Mouse (Mus musculus): ENCODE data around the gene Fgf22. TPM values are rescaled to one million over a fixed set of nuclear protein-coding genes. Genes with fewer than 3 reads are reported as not detected.

Gene Fgf22
- total RNA-seq, 2 experiments from 2014 or later, result 1.1 to 1.3 TPM

- peak; percentile 78 to 84 for DNase-seq
These were observed 38.3 kb downstream of the Fgf22 start, which contains the start of gene Palm for GRCm38 (mm10) chr10:79793051-79793737. Palm (plus strand) TSS chr10:79793572.

- peak; percentile 57 to 76 for DNase-seq
These were observed 39.0 kb downstream of the Fgf22 start for GRCm38 (mm10) chr10:79793738-79794490.

GRCm38 (mm10) chr10:79794491-79794931, 39.6 kb downstream of the Fgf22 start:
- peak in 1 of 2 experiments; percentile 46 for DNase-seq

GRCm38 (mm10) chr10:79795905-79796304, 41.0 kb downstream of the Fgf22 start:
- DNase-seq, result no peak

- DNase-seq, result no peak
These were observed 42.5 kb downstream of the Fgf22 start for GRCm38 (mm10) chr10:79797326-79797725.

GRCm38 (mm10) chr10:79798289-79798928, 43.5 kb downstream of the Fgf22 start:
- DNase-seq, result no peak

- DNase-seq, result no peak
These were observed 45.6 kb downstream of the Fgf22 start for GRCm38 (mm10) chr10:79800508-79800907.

GRCm38 (mm10) chr10:79801837-79802236, 47.0 kb downstream of the Fgf22 start:
- no peak for DNase-seq

- no peak for DNase-seq
These were observed 47.6 kb downstream of the Fgf22 start for GRCm38 (mm10) chr10:79802331-79802971.

GRCm38 (mm10) chr10:79803716-79804323, 48.9 kb downstream of the Fgf22 start:
- peak; percentile 93 for DNase-seq

GRCm38 (mm10) chr10:79805636-79806035, 50.8 kb downstream of the Fgf22 start:
- DNase-seq, result no peak

GRCm38 (mm10) chr10:79806331-79806730, 51.5 kb downstream of the Fgf22 start:
- no peak for DNase-seq

- DNase-seq, result no peak
These were observed 52.1 kb downstream of the Fgf22 start for GRCm38 (mm10) chr10:79806972-79807371.

GRCm38 (mm10) chr10:79807826-79808225, 53.0 kb downstream of the Fgf22 start:
- DNase-seq, result no peak

Other genes with a start within 250 kb of the Fgf22 start
- gene Plpp2, start 221.3 kb upstream of the Fgf22 start, total RNA-seq (2021), result 1 to 10 TPM; 5.3 to 5.9 TPM
- gene Mier2, start 199.9 kb upstream of the Fgf22 start, total RNA-seq (2021), result 10 to 100 TPM; 54.0 to 60.9 TPM
- gene Theg, start 167.7 kb upstream of the Fgf22 start, total RNA-seq (2021), result under 1 TPM in 1 of 2 experiments, not detected in 1; 0.60 TPM
- 10 to 100 TPM; 14.6 to 14.8 TPM for gene C2cd4c, start 141.1 kb upstream of the Fgf22 start, total RNA-seq (2021)
- 10 to 100 TPM; 44.0 to 44.8 TPM for gene Shc2, start 117.2 kb upstream of the Fgf22 start, total RNA-seq (2021)
- under 1 TPM in 1 of 2 experiments, not detected in 1; 0.61 TPM for gene Odf3l2, start 109.3 kb upstream of the Fgf22 start, total RNA-seq (2021)
- gene Madcam1, start 90.5 kb upstream of the Fgf22 start, total RNA-seq (2021), result not detected
- gene Tpgs1, start 85.7 kb upstream of the Fgf22 start, total RNA-seq (2021), result 10 to 100 TPM; 64.6 to 68.3 TPM
- gene Cdc34, start 72.9 kb upstream of the Fgf22 start, total RNA-seq (2021), result 10 to 100 TPM; 67.0 to 70.2 TPM
- gene Gzmm, start 66.1 kb upstream of the Fgf22 start, total RNA-seq (2021), result 1 to 10 TPM; 2.4 to 2.5 TPM
- gene Bsg, start 50.6 kb upstream of the Fgf22 start, total RNA-seq (2021), result 100 to 1,000 TPM; 555 to 610 TPM
- gene Hcn2, start 38.4 kb upstream of the Fgf22 start, total RNA-seq (2021), result 100 to 1,000 TPM; 106 to 118 TPM
- 10 to 100 TPM; 50.1 to 52.6 TPM for gene Polrmt, start 8.5 kb upstream of the Fgf22 start, total RNA-seq (2021)
- gene Rnf126, start 11.9 kb downstream of the Fgf22 start, total RNA-seq (2021), result 10 to 100 TPM; 81.4 to 82.9 TPM
- 1 to 10 TPM; 1.3 to 1.8 TPM for gene Fstl3, start 22.2 kb downstream of the Fgf22 start, total RNA-seq (2021)
- under 1 TPM; 0.47 to 0.73 TPM for gene Prss57, start 35.9 kb downstream of the Fgf22 start, total RNA-seq (2021)
- gene Palm, start 38.5 kb downstream of the Fgf22 start, total RNA-seq (2021), result 100 to 1,000 TPM; 262 to 290 TPM
- gene Misp, start 65.9 kb downstream of the Fgf22 start, total RNA-seq (2021), result 1 to 10 TPM in 1 of 2 experiments, under 1 TPM in 1; 0.82 to 1.4 TPM
- gene Ptbp1, start 99.4 kb downstream of the Fgf22 start, total RNA-seq (2021), result 10 to 100 TPM; 43.1 to 52.6 TPM
- 1 to 10 TPM in 1 of 2 experiments, not detected in 1; 1.0 TPM for gene Prtn3, start 119.4 kb downstream of the Fgf22 start, total RNA-seq (2021)
- gene Plppr3, start 119.6 kb downstream of the Fgf22 start, total RNA-seq (2021), result 10 to 100 TPM; 28.4 to 28.7 TPM
- gene Elane, start 131.2 kb downstream of the Fgf22 start, total RNA-seq (2021), result not detected
- not detected for gene Cfd, start 135.8 kb downstream of the Fgf22 start, total RNA-seq (2021)
- gene Med16, start 153.8 kb downstream of the Fgf22 start, total RNA-seq (2021), result 10 to 100 TPM; 53.0 to 54.1 TPM
- not detected for gene Gm26602, start 155.8 kb downstream of the Fgf22 start, total RNA-seq (2021)
- 1 to 10 TPM; 6.4 to 6.8 TPM for gene Kiss1r, start 161.9 kb downstream of the Fgf22 start, total RNA-seq (2021)
- 100 to 1,000 TPM; 397 to 399 TPM for gene R3hdm4, start 166.1 kb downstream of the Fgf22 start, total RNA-seq (2021)
- 1 to 10 TPM; 4.8 to 5.1 TPM for gene Arid3a, start 172.0 kb downstream of the Fgf22 start, total RNA-seq (2021)
- 10 to 100 TPM; 43.2 to 48.2 TPM for gene Wdr18, start 205.1 kb downstream of the Fgf22 start, total RNA-seq (2021)
- under 1 TPM; 0.10 TPM for gene Grin3b, start 215.6 kb downstream of the Fgf22 start, total RNA-seq (2021)
- 100 to 1,000 TPM; 117 to 124 TPM for gene Tmem259, start 229.3 kb downstream of the Fgf22 start, total RNA-seq (2021)
- gene Cnn2, start 233.5 kb downstream of the Fgf22 start, total RNA-seq (2021), result 1 to 10 TPM; 5.5 to 6.6 TPM
- 10 to 100 TPM; 10.9 to 11.0 TPM for gene Abca7, start 241.4 kb downstream of the Fgf22 start, total RNA-seq (2021)